Mouse (Mus musculus): ENCODE measurements around the gene Soat1. TPM values are rescaled to one million over a fixed set of nuclear protein-coding genes. Genes with fewer than 3 reads are reported as not detected.
"Not testable (repeated sequence)": the region's sequence is repeated elsewhere in the genome, so short reads cannot be mapped to it uniquely, and the experiment has no call there.

Soat1 gene
- total RNA-seq, 2 experiments from 2014 or later = 6.5 TPM

DNA sequence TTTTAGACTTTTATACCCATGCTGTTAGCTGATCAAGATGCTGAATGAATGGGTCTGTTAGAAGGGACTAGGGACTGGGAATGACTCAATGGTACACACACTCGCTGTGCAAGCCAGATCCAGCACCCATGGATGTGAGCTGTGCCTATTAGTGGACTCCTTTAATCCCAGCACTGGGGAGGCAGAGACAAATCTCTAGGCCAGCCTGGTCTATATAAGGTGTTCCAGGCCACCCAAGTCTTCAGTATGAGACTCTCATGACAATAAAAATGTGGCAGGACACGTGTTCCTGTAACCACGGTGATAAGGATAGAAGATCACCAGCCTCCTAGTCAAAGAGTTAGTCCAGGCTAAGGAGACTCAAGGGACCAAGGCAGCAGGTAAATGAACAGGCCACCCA lies 50.1 kb downstream of the Soat1 start:
- no peak for DNase-seq

DNA sequence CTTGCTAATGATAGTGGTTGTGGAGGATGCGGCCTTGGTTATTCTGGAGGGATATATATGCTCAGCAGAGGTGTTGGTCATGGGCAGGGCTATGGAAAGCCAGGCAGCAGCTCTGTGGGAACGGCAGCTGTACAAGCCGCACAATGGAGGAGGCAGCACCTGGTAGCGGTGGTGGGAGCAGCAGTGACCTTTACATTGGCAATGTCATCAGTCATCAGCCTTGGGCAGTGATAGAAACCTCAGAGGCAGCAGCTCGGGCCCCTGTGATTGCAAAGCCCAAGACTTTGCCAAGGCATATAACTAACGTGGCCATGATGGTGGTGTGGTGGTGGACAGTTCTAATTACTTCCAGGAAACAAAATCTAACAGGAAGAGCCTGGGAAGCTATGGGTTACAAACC lies 50.6 kb downstream of the Soat1 start:
- DNase-seq = no peak

DNA sequence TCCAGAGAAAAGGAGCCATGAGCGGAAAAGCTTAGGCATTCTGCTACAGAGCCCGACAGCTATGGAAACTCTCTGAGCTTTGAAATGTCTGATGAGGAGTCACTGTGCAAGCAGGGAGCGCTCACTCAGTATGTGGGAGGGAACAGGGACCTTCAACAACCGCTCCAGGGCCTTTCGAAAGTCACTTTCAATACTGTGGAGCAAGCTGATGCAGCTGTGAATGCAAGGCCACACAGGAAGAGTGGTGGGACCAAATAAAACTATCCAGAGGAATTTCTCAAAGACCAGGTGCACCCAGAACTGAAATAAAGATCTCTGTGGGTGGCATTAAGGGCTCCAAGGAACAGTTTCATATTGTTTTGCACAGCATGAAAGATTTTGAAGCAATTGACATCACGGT lies 51.3 kb downstream of the Soat1 start:
- no peak for DNase-seq

DNA sequence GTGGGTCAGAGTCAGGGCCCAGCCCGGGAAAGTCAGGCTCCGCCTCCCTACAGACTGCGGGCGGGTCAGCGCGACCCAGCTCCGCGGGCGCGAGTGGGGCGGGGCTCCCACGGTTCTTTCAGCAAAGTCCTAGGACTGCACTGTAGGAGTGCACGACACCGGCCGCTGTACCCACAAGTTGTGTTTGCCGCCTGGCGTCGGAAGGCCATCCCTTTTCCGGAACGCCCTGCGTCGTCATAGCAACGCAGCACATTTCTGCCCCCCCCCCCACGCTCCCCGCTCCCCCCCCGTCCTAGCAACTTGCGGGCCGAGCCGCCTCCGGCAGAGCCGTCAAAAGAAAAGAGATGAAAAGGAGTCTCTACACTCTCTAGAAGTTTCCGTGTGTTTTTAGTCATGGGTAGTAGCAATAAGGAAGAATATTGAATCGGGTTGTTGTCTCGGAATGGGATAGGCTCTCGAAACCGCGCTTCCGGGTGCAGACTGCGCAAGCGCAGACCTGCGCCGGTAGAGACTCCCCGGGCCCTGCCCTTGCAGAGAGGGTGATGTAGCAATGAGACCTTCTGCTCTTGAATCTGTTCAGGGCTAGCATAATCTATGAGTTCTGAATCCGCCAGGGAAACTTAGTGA lies 53.3 kb downstream of the Soat1 start, which contains the start of gene Axdnd1:
Gene Axdnd1, minus strand, starts transcription at position 489 of the 627 bp plus-strand sequence.
- peak; percentile 85 for DNase-seq

DNA sequence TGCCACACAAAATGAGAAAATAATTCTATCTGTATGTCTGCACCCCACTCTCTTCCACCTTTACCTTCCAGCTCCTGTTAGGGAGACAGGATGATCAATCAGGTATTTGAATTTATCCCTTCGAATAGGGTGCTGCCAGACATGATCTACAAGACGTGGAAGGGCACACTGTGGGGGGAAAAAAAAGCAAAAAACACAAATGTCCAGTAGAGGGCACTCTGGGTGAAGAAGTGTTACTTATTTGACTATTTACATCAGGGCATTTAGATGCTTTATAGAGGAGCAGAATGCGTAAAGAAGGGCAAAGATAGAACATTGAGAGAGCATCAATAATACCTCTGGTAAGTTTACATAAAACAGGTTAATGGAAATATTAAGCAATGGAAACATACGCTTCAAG lies 56.0 kb downstream of the Soat1 start:
- no peak for DNase-seq

DNA sequence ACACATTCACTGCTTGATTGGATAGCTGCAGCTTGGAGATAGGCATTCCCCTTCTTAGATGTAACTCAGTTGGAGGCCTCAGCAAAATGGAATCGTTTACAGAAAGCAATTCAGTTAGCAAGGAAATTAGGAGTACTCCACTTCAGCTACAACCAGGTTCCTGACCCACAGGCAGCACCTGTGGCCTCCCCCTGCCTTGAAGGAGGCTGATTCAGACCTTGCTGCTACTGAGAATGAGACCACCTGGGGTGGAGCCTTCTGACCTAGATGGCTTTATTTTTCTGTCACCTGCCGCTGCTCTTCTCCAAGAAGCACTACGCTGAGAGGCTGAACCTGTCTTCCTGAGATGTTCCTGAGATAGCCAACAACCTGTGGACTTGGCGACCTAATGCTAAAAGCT lies 65.6 kb downstream of the Soat1 start:
- peak; percentile 16 for DNase-seq

DNA sequence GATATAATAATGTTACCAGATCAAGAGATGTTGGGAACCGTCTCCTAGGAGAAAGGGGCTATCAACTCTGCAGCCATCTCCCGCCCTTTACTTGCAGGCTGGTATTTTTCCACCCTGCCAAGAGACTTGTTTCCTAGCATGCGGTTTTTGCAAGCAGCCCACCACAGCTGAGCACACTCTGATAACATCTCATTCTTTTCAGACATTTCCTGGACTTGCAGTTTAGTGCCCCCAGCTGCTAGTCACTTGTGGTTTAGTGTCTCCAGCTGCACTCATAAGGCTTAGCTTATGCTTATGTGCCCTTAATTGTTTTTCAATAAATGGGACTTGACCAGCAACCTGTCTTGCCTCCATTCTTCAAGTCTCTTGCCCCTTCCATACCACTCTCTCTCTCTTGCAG lies 66.1 kb downstream of the Soat1 start:
- peak; percentile 9 for DNase-seq

DNA sequence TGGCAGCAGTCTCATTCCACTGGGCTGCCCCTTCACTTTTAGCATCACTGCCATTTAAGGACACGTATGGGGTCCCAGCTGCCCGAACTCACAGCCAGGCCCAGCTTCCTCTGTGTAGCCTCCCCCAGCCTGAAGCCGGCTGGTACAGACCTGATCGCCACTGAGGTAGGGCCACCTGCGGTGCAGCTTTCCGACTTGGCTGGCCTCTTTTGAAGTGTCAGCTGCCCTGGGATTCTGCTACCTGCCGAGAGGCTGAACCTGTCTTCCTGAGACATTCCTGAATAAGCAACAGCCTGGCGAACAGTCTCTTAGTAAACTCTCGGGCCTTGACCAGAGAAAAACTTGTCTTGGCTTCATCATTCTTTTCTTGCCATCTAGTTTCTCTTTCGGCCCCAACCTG lies 70.9 kb downstream of the Soat1 start:
- DNase-seq = no peak

DNA sequence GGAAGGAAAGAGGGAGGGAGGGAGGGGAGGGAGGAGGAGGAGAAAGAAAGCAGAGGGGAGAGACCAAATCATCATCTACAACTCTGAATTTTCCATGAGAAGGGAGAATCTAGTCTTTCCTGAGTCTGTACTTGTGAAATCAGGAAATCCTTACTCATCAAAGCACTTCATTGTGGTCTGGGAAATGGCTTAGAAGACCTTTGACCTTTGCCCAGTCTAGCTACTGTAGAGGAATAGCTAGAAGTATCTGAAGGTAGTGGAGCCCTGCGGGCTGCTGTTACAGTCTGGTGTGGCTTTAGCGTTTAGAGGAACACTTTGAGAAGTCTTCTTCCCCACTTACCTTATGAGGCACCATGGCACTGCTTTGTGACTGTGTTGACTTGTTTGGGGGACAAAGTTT lies 71.6 kb downstream of the Soat1 start:
- no peak for DNase-seq

DNA sequence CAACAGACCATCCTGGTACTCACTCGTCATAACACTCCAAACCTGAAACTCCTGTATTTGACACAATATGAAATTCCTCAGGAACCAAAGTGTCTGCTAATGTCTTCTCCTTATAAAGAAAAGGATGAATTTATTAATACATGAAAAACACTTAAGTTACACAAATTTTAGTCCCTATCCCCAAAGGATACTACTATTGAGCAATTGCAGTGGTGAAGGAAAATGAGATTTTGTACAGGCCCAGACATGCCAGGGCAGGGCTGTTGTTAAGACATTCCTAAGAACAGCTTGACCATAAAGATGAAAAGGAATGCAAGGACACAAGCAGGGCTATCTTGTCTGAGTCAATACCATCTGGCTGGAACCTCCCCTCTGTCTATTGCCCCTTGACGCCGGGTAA lies 74.0 kb downstream of the Soat1 start:
- not testable (repeated sequence) for DNase-seq

DNA sequence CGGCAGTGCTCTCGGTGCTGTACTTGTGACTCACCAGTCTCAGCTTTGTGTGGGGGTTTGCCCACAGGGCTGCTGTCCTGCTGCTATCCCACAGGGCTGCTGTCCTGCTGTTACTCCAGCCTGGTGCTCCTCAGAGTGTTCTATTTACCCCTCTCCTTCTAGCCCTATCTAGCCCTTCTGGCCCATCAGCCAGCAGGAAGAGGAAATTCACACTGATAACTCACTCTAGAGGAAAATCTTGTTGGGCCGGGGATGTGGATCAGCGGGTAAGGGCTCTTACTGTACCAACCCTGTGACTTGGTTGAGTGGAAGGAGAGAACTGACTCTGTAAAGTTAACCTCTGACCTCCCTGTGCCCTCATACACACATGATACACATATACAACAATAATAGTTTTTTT lies 81.0 kb downstream of the Soat1 start:
- no peak for DNase-seq

DNA sequence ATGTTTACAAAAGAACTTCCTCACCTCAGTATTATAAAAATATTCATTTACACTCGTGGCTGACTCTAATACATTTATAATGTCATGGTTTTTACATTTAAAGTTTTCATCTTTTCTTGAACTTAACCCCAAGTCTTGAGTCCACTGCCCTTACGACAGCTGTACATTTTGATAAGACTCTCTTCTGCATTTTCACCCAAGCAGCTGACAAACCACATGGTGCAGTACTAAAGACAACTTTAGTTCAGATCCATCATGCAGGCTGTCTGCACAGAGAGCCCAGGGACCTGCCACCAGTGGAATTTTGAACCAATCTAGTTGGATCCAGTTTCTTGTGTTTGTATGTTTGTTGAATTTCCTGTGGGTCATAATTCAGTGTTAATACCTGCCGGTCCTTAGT lies 87.3 kb downstream of the Soat1 start:
- DNase-seq = no peak

DNA sequence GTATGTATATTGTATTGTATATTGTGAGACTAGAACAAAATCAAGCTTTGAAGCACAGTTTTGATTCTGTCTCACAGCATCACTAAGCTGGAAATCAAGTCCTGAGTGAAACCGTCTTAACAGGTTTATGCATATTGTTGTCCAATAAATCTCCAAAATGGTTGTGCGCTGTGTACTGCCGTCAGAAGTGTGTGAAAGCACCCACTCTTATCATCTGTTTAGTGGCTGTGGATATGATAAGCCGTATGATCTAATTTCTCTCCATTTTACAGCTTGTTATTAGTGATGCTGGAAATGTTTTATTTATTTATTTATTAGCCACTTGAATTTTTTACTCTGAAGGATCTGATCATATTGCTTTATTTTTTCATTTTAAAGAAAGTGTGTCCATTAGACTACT lies 87.9 kb downstream of the Soat1 start:
- DNase-seq = no peak

DNA sequence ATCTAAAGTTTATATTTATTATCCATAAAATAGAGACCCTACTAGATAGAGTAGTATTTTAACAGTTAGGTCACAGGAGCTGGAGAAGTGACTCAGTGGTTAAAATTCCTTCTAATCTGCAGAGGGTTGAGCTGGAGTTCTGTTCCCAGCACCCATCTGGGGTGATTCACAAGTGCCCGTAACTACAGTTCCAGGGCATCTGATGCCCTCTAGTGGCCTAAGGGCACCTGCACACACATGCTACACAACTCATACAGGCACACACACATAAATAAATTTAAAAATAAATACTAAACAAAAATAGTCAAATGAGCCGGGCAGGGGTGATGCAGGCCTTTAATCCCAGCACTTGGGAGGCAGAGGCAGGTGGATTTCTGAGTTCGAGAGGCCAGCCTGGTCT lies 92.9 kb downstream of the Soat1 start:
- no peak for DNase-seq

Other genes starting within 250 kb of the Soat1 start
- gene Tdrd5, start 170.7 kb downstream of the Soat1 start, total RNA-seq (2021) = not detected
- gene Nphs2, start 163.6 kb downstream of the Soat1 start, total RNA-seq (2021) = not detected
- 100 to 1,000 TPM; 338 to 346 TPM for gene Gm2000, start 108.3 kb downstream of the Soat1 start, total RNA-seq (2021)
- not detected for gene Axdnd1, start 53.2 kb downstream of the Soat1 start, total RNA-seq (2021)
- gene Gm10031, start 49.7 kb upstream of the Soat1 start, total RNA-seq (2021) = 10 to 100 TPM; 37.0 to 40.9 TPM
- 10 to 100 TPM; 15.6 to 17.3 TPM for gene Abl2, start 84.5 kb upstream of the Soat1 start, total RNA-seq (2021)
- gene Tor3a, start 200.0 kb upstream of the Soat1 start, total RNA-seq (2021) = 1 to 10 TPM; 4.3 to 6.7 TPM
- gene Fam20b, start 244.8 kb upstream of the Soat1 start, total RNA-seq (2021) = 10 to 100 TPM; 29.0 to 30.2 TPM

Measured in gastrocnemius, postnatal 25 days (tissue).